Mouse (Mus musculus): ENCODE measurements around the gene Bcas1.

Bcas1 gene

DNA sequence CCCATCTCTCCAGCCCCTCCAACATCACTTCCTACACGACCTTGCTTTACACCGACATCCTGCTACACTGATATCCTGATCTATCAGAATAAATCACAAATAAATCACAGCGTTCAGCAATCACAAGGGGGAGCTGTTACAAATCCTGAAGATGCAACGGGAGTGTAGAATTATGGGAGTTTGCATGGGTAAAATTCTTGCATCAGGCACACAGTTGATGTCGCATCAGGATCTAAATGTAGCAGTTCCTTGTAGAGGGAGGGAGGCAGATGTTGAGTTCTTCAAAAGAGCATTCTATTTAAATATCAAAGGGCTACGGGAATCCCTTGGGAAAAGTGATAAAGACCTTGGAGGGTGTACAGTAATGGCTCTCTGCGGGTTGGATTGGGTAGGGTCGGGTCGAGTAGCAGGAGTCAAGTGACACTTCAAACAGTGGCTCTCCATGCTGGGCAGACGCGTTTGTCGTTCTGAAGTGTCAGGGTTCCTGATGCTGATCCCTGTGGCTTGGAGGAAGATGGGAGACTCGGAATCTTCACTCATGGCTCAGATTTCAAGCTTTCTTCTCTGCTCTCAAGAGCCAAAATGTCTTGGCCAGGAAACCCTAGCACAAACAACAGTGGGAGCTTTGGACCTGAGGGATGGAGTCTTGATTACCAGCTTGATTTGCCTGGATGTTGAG, 16.0 kb downstream of the Bcas1 start:
- H3K27me3 ChIP-seq (ENCODE audit: insufficient read depth, low read length): peaks cover 87% of the 10 kb centered on the region
- H3K9me3 ChIP-seq (ENCODE audit: low read length): no peaks in the 10 kb centered on the region
- TF ChIP-seq POU5F1 (IDR thresholded peaks at IDR 0.05; ENCODE audit: borderline replicate concordance, low read length) (no peak), NANOG (IDR thresholded peaks at IDR 0.05; ENCODE audit: borderline replicate concordance, low read length) (no peak), CTCF (conservative IDR thresholded peaks at IDR 0.05; ENCODE audit: low read length) (no peak)
- peaks cover 40% of the 10 kb centered on the region for H3K4me1 ChIP-seq (replicated peaks; ENCODE audit: low read depth, low read length)
- H3K36me3 ChIP-seq (ENCODE audit: insufficient read depth, low read length): no peaks in the 10 kb centered on the region
- peak overlapping the region; percentile 58 for H3K4me3 ChIP-seq (replicated peaks; ENCODE audit: low read length)

DNA sequence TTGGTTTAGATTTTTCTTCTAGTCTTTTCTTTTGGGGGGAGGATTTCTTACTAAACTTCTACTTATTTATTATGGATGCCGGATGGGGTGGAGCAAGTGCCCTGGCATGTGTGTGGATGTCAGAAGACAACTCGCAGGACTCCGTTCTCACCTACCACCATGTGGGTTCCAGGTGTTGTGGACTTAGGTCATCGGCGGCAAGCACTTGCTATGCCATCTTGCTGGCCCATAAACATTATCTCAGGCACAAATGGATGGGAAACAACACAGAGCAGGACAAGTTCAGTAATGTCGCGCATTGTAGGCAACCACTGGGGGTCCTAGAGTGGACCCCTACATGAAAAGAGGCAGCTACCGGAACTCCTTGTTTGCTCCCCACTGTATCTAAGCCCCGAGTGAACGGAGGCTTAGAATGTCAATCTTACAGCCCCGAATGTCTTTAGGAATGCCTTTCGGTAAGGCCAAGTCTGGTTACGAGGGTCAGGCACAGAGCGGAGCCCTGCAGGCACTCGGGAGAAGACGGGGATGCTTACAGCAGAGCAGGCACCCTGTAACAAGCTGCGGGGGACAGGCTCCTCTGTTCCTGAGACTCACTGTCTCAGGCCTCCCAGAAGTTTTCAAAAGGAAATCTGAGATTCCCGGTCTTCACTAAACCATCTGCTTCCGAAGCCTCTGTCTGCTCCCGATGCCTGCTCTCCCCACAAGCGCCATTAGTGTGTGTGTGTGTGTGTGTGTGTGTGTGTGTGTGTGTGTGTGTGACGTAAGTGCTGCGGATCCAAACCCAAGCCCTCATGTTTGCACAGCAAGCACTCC, 16.8 kb downstream of the Bcas1 start:
- Histone ChIP-seq H3K4me1 (replicated peaks; ENCODE audit: low read depth, low read length) (peaks cover 48% of the 10 kb centered on the region), H3K27me3 (ENCODE audit: insufficient read depth, low read length) (peaks cover 88% of the 10 kb centered on the region), H3K4me3 (replicated peaks; ENCODE audit: low read length) (peak overlapping the region; percentile 58), H3K9me3 (ENCODE audit: low read length) (no peaks in the 10 kb centered on the region), H3K36me3 (ENCODE audit: insufficient read depth, low read length) (no peaks in the 10 kb centered on the region)
- TF ChIP-seq NANOG (IDR thresholded peaks at IDR 0.05; ENCODE audit: borderline replicate concordance, low read length) (no peak), POU5F1 (IDR thresholded peaks at IDR 0.05; ENCODE audit: borderline replicate concordance, low read length) (no peak), CTCF (conservative IDR thresholded peaks at IDR 0.05; ENCODE audit: low read length) (no peak)

DNA sequence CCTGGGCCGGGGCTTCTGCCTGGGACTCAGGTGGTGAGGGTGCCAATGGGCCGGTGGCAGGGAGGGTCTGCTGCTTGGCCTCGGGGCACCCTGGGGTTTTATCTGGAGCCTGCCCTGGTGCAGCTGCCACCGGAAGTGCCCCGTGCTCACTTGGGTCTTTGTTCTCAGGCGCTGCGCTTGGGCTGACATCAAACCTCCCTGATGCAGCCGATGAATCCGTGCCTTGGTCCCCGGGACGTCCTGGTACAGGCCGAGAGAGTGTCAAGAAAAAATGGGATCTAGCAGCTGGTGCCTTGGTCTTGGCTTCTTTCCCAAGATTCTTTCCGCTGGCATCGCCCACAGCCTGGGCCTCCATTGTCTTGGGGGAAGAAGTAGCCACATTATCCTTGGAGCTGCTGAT, 21.2 kb downstream of the Bcas1 start:
- H3K9me3 ChIP-seq (ENCODE audit: low read length): no peaks in the 10 kb centered on the region
- H3K27me3 ChIP-seq (ENCODE audit: insufficient read depth, low read length): peaks cover 59% of the 10 kb centered on the region
- no peak for TF ChIP-seq CTCF (conservative IDR thresholded peaks at IDR 0.05; ENCODE audit: low read length)
- no peak for TF ChIP-seq NANOG (IDR thresholded peaks at IDR 0.05; ENCODE audit: borderline replicate concordance, low read length)
- TF ChIP-seq POU5F1 (IDR thresholded peaks at IDR 0.05; ENCODE audit: borderline replicate concordance, low read length): no peak
- H3K4me1 ChIP-seq (replicated peaks; ENCODE audit: low read depth, low read length): peaks cover 67% of the 10 kb centered on the region
- no peaks in the 10 kb centered on the region for H3K36me3 ChIP-seq (ENCODE audit: insufficient read depth, low read length)
- H3K4me3 ChIP-seq (replicated peaks; ENCODE audit: low read length): 0 out of 2 replicates have a peak overlapping the region, but pooled peaks have one; percentile 13

DNA sequence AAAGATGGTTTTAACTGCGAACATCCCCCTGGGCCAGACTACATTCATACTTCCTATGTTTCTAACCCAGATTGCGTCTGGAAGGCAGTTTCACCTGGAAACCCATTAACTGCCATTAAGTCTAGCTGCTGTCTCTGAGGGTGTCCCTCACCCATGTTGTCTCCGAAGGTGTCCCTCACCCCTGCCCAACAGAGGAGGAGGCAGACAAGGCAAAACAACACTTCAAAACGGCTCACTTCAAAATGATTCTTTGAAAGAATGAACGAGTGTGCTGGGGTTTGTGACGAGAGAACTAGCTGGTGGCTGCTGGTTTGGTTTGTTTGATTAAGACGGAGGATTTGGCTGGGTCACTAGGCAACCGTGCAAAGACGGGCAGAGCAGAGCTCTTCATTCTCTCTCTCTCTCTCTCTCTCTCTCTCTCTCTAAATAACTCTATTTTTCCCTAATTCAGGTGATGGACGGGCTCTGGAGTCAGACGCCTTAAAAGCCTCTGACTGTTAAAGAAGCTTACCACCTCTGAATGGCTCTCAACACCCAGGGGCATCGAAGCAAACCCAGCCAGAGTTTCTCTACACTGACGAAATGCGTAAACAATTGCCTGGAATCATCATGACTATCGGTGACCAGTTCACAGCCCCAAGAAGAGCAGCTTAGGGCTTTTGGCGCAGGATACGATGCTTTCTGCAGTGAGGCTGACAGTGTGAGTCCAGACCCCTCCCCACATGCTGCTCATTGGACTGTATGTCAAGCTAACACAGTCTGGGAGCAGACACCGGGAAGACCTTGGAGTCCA, 22.7 kb downstream of the Bcas1 start:
- no peak overlapping the region for H3K4me3 ChIP-seq (replicated peaks; ENCODE audit: low read length)
- H3K9me3 ChIP-seq (ENCODE audit: low read length): no peaks in the 10 kb centered on the region
- no peaks in the 10 kb centered on the region for H3K36me3 ChIP-seq (ENCODE audit: insufficient read depth, low read length)
- TF ChIP-seq CTCF (conservative IDR thresholded peaks at IDR 0.05; ENCODE audit: low read length): no peak
- no peak for TF ChIP-seq POU5F1 (IDR thresholded peaks at IDR 0.05; ENCODE audit: borderline replicate concordance, low read length)
- no peak for TF ChIP-seq NANOG (IDR thresholded peaks at IDR 0.05; ENCODE audit: borderline replicate concordance, low read length)
- peaks cover 69% of the 10 kb centered on the region for H3K4me1 ChIP-seq (replicated peaks; ENCODE audit: low read depth, low read length)
- peaks cover 56% of the 10 kb centered on the region for H3K27me3 ChIP-seq (ENCODE audit: insufficient read depth, low read length)

DNA sequence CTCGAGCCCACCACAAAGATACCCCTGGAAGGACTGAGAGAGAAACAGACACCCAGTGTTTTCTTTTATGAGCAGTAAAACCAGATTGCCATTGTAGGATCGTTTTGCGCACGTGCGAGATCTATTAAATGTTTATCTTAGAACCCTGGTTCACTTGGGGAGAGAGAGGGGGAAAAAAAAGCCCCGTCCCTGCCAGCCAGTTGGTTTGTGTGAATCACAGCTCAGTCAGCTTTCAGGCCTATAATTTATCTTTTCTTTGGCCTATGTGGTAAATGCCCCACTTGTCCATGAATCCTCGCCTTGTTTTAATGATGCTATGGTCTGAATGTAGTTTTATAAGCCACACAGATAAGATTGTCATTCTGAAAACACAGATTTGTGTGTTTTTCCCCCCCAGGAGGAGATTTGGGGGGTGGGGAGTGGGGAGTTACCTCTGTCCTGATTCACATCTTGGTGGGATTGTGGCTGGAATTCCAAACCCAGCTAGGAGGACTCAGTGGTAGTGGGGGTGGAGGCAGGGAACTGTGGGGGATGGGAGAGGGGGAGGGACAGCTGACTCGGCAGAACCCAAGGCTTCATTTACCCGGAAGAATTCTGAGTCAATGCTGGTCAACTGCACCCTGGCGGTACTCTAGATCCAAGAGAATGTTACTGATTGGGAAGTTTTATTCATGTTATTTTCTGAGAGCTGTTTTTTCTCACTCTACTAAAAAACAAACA, 23.8 kb downstream of the Bcas1 start:
- Histone ChIP-seq H3K9me3 (ENCODE audit: low read length) (no peaks in the 10 kb centered on the region), H3K4me3 (replicated peaks; ENCODE audit: low read length) (no peak overlapping the region), H3K36me3 (ENCODE audit: insufficient read depth, low read length) (no peaks in the 10 kb centered on the region), H3K4me1 (replicated peaks; ENCODE audit: low read depth, low read length) (peaks cover 61% of the 10 kb centered on the region), H3K27me3 (ENCODE audit: insufficient read depth, low read length) (peaks cover 50% of the 10 kb centered on the region)
- TF ChIP-seq CTCF (conservative IDR thresholded peaks at IDR 0.05; ENCODE audit: low read length): no peak
- TF ChIP-seq NANOG (IDR thresholded peaks at IDR 0.05; ENCODE audit: borderline replicate concordance, low read length): no peak
- no peak for TF ChIP-seq POU5F1 (IDR thresholded peaks at IDR 0.05; ENCODE audit: borderline replicate concordance, low read length)

DNA sequence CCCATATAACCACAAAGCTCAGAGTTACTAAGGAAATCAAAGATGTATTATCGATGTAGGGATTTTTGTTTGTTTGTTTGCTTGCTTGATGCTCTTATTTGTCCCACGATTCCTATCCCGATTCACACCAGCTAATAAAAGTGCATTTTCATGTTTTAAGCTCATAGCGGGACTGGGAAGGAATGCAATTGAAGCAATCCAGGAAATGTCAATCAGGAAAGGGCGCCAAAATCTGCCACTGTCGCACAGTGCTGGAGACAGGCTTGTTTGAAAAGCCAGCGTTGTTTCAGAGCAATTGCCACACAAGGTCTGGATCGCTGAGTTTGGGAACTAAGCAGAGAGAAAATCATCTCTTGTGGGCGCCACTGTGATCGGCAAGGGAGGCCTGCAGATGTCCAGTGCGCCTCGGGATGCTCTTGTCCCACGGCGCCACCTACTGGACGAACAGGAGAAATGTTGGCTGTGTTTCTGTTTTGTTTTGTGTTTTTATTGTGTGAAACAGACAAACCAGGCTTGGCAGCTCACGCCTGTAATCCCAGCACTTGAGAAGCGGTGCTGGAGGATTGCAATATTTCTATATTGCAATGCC, 26.3 kb downstream of the Bcas1 start:
- Histone ChIP-seq H3K4me3 (replicated peaks; ENCODE audit: low read length) (peak overlapping the region; percentile 39; the same call in 1 of the 2 replicates), H3K27me3 (ENCODE audit: insufficient read depth, low read length) (peaks cover 29% of the 10 kb centered on the region), H3K9me3 (ENCODE audit: low read length) (no peaks in the 10 kb centered on the region), H3K36me3 (ENCODE audit: insufficient read depth, low read length) (no peaks in the 10 kb centered on the region), H3K4me1 (replicated peaks; ENCODE audit: low read depth, low read length) (peaks cover 44% of the 10 kb centered on the region)
- TF ChIP-seq NANOG (IDR thresholded peaks at IDR 0.05; ENCODE audit: borderline replicate concordance, low read length) (no peak), CTCF (conservative IDR thresholded peaks at IDR 0.05; ENCODE audit: low read length) (peak; percentile 75), POU5F1 (IDR thresholded peaks at IDR 0.05; ENCODE audit: borderline replicate concordance, low read length) (no peak)

DNA sequence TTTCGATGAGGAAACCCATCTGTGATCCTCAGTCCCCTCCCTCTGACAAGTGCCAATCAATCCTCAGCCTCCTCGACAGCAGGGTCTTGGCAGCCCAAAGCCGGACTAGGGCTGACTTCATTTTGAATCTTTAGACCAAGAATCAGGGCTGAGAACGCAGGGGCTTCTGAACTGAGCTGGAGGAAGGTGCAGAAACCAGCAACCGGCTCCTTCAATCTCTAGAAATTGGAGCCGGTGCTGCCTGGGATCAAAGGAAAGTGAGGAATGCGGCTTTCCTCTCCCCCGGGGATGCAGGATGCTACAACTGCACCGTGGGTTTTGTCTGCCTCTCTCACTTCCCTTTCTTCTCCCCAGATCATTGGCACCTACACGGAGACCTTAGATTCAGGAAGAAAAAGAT, 27.0 kb downstream of the Bcas1 start:
- H3K9me3 ChIP-seq (ENCODE audit: low read length): peaks cover 4% of the 10 kb centered on the region
- H3K4me1 ChIP-seq (replicated peaks; ENCODE audit: low read depth, low read length): peaks cover 39% of the 10 kb centered on the region
- TF ChIP-seq CTCF (conservative IDR thresholded peaks at IDR 0.05; ENCODE audit: low read length) (no peak), NANOG (IDR thresholded peaks at IDR 0.05; ENCODE audit: borderline replicate concordance, low read length) (no peak), POU5F1 (IDR thresholded peaks at IDR 0.05; ENCODE audit: borderline replicate concordance, low read length) (no peak)
- peaks cover 25% of the 10 kb centered on the region for H3K27me3 ChIP-seq (ENCODE audit: insufficient read depth, low read length)
- H3K4me3 ChIP-seq (replicated peaks; ENCODE audit: low read length): no peak overlapping the region
- H3K36me3 ChIP-seq (ENCODE audit: insufficient read depth, low read length): no peaks in the 10 kb centered on the region

Data from E14TG2a.4 (cell line).